Mouse (Mus musculus) spleen, adult 18-20 months (tissue): ENCODE measurements at regions not wholly inside any gene's neighbourhood (a gene's known extent, or its start where the extent isn't known, plus 50 kb on each side); places are given as distances from the start of the nearest gene placed in this dataset.

ENCODE experiments used
- DNase-seq, 2 experiments: peaks; one replicate each; pipeline ENCODE4 v3.0.0; 2022; ENCODE audit warnings: mixed read lengths in 2 of 2

DNA sequence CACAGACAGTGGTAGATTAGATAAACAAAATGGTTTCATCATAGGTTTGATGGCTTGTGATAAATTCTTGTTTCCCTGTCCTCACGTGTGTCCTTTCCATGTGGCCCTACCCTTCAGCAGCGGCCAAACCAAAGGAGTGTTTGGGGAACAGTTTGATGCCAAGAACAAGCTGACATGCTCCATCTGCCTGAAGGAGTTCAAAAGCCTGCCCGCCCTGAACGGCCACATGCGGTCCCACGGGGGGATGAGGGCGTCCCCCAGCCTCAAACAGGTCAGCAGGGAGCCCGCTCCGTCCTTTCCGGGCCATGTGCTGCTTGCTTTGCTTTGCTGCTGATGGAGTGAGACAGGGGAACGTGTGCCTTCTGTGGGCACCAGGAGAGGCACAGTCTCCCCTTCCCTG is 51.0 kb upstream of the Mrps10 start:
- no peak for DNase-seq

GRCm38 (mm10) chr17:47313162-47313561 is 55.5 kb upstream of the Mrps10 start:
- no peak for DNase-seq

DNA sequence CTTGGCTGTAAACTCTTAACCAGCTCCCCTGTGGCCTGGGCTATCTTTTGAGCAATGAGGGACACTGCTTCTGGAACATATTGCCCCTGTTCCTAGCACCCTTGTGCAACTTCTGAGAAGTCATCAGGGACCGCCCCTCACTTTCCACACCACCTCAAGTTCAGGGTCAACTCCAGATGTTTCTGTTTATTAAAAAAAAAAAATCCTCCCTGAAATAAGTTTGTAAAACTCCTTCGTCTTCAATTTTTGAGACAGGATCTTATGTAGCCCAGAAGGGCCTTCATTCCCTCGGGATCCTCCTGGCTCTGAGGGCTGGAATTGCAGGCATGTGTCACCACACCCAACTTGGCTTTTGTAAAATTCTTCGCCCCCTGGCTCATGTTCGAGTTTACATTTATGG is 57.4 kb upstream of the Mrps10 start:
- DNase-seq = no peak

- DNase-seq = no peak
Measured at GRCm38 (mm10) chr17:47306027-47306761, 62.5 kb upstream of the Mrps10 start.

DNA sequence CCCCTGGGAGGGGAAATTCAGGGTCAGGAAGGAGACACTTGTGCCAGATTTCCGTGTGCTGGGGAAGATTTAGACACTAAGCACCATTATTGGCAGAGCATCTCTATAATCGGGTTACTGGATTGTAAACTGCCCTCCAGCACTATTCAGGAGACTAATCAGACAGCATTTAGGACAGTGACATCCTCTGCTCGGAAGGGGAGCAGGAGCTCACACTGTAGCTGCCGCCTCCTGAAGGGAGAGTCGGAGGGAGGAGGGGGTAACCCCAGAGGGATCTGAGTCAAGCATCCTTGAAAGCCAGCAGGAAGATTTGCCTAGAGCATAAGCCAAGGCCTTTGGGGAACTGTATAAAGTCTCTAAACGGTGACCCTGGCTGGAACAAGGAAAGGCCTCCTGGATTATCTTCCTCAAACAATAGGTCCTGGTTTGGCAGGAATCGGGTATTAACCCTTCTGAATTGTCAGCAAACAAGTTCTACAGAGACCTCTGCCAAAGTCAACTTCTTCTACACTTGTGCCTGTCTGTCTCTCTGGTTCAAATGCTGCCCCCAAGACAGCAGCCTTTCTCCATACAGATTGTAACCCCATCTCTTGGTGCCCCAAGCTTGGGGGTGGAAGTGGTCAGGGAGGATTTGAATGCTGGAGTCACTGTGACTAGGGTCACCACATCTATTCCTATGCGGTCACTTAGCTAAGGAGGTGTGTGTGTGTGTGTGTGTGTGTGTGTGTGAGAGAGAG is 64.1 kb upstream of the Mrps10 start:
- no peak for DNase-seq

GRCm38 (mm10) chr17:47303600-47303999 is 65.1 kb upstream of the Mrps10 start:
- no peak for DNase-seq

- DNase-seq = no peak
Measured at GRCm38 (mm10) chr17:47298396-47298919, 70.2 kb upstream of the Mrps10 start.

- DNase-seq = no peak
Measured at GRCm38 (mm10) chr17:47297965-47298364, 70.7 kb upstream of the Mrps10 start.

DNA sequence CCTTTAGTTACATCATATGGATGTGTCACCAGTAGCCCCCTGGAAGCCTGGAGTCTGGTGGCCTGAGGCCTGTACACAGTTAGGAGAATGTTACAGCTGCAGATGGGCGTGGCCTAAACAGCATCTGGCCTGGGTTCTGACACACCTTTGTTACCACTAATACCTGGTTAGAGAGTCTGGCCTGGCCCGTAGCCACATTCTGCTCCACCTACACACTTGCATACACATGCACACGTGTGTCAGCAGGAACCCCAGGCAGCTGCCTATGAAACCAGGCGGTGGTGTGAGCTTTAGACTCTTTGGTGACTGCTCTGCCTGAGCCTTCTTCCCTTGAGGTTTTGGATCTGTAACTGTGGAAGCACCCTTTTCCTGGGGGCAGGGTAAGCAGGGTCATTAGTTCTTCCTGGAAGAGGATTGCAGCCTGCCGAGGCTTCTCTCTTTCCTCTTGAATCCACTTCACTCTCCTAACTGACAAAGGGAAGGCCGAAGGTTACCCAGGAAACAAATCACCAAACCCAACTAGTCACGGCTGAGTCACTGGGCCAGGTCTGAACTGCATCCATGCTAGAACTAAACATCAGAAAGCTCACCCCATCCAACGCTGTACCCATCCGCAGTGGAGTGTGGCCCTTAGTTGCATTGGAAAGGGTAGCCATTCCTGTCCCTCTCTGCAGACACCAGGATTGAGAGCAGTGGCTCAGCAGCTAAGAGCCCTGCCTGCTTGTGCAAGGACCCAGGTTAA is 71.8 kb upstream of the Mrps10 start:
- DNase-seq = no peak

DNA sequence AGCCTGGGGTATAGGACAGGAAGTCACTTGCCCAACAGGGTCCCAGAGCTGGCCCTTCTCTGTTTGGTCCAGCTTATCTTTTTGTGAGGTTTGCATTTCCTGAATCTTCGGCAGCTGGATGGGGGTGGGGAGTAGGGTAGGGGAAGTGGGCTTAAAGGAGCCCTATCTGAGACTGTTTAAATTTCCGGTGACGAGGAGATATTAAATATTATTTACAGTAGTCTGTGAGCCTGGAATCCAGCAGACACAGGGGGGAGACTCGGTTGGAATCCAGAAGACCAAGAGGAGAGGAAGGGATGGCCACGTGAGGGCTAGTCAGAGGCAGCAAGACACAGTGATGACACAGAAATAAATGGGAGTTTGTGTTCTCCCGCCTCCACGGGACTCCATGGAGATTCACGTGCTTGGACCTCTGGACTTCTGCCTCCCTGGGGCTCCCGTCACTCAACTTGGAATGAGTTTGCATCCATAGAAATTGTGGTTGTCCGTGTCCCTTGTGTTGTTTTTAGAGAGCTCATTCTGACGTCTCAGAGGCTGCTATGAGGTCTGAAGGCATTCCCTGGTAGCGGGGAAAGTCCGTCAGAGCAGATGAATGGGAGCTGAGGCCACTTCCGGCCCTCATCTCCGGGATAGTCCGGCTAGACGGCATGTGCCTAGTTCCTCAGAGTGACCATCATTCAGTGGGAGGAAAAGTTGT is 73.2 kb upstream of the Mrps10 start:
- no peak for DNase-seq

DNA sequence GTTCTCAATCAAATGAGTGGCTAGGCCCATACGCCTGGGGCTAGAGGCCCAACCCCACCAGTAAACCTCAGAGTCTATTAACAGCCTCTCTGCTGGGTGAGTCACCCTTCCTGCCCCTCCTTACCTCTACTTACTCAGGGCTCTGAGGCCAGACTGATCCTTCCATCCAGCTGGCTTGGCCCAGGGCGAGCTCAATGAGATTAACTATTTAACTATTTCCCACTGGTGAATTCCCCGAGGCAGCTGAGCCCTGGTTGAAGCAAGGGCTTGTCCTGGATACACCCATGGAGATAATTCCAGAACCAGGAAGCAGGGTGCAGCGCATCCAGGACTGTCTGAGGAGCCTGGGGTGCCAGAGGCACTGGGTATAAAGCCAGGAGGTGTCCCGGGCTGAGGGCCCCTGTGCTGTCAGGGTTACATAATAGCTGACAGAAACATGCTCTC is 74.6 kb upstream of the Mrps10 start:
- DNase-seq = no peak

DNA sequence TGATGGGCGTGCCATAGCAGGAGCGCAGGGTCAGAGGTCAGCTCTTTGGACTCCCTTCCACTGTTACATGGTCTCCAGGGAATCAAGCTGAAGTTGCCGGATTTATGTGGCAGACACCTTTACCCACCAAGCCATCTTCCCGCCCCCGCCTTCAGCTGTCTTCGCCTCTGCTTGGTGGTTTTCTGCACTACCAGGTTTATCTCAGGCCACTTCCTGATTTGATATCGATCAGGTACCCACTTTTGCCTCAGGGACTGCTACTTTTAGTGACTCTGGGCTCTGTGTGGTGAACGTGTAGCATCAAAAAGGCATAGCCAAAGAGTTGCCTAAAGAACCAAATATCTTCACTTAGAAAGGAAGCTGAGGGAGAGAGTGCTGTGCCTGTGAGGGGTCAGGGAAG is 75.5 kb upstream of the Mrps10 start:
- no peak for DNase-seq

DNA sequence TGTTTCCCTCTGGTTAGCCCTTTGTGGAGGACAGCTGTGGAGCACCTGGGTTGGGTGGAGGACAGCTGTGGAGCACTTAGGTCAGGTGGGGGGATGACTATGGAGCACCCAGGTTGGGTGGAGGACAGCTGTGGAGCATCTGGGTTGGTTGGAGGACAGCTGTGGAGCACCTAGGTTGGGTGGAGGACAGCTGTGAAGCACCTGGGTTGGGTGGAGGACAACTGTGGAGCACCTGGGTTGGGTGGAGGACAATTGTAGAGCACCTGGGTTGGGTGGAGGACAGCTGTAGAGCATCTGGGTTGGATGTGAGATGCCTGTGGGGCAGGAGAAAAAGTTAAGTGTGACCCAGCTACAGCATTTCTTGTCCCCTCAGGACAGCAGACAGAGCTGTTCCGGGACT is 77.1 kb upstream of the Mrps10 start:
- DNase-seq = no peak

DNA sequence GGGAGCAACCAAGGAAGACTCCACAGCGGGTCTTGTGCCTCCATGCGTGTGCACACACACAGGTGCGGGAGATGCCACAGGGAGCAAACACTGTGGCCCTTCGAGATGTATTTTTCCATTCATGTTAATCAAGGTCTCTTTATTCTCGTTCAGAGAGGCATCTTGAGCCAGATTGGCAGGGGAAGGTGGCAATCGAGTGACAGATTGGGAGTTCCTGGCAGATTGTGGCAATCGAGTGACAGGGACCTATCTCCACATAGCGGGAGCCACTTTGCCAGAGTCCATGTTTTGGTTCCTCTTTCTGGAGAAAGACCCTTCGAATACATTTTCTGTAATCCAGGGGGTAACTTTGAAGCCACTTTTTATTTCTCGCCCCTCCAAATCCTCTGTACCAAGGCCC is 83.1 kb upstream of the Mrps10 start:
- DNase-seq = no peak

DNA sequence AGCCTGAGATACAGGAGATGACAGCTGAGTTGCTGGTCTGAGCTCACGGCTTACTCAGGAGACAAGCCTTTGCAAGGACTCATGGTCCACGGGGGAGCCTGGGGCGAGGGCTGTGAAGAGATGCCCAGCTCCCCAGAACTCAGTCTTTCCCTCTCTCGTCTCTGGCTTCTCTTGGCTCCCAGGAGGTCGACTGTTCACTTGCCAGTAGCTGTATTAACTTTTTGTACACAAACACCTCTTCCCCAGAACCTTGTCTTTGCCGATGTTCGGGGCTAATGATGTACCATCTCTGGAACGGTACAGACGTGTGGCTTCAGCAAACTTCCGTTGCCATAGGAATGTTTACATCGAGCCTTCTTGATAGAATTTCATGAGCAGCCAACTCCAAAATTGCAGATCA is 84.5 kb upstream of the Mrps10 start:
- DNase-seq = no peak

GRCm38 (mm10) chr17:47283158-47283557 is 85.5 kb upstream of the Mrps10 start:
- no peak for DNase-seq

GRCm38 (mm10) chr17:47282476-47282875 is 86.2 kb upstream of the Mrps10 start:
- DNase-seq = no peak

DNA sequence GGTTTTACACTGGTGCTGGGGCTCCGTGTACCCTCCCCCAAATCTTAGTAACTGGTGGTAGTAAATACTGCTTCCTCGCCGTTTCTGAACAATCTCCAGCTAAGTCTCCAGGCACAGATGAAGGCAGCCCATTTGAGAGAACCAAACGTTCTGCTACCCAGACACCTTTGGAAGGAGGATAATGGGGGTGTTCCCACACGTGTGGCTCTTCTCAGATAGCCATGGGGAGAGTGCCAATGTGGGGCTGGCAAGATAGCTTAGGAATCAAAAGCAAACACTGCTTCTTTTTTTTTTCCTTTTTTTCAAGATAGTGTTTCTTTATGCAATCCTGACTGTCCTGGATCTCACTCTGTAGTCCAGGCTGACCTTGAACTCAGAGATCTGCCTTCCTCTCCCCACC is 90.8 kb upstream of the Mrps10 start:
- no peak for DNase-seq

DNA sequence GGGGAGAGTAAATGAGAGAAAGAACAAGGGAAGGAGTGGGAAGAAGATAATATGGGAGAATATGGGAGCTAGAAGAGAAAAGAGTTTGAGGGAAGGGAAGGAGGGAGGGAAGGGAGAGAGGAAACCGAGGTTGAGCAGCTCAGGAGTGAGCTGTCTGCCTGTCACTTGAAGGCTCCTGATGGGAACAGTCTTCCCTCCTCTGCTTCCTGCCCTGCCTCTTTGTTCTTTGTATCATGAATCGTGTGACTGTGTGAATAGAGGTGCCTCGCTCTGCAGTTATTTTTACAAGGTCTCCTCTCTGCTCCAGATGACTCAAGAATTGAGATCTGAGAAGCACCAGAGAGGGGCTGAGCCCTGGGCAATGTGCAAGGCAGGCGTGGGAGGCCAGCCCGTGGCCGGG is 92.0 kb upstream of the Mrps10 start:
- no peak for DNase-seq

DNA sequence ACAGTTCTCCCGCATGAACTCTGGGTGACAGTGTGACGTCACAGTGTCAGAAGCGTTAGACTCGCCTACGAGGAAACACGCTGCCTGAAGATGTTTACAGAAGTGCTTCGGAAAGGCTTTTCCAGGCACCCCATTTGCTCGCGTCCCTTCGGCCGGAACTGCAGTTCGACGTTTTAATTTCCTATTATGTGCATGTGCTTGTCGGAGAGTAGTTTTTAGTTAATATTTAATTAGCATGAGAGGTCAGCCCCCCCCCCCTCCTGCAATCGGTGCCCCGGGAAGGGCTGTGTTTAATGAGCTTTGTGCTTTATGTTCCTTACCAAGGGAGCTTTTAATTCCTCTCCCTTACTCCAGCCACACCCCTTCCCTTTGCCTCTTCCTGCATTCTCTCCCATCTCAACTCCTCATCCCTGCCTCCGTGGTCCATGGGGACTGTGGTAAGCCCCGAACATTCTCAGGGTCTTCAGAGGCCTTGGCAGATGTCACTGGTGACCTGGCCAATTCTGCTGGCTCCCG is 92.8 kb upstream of the Mrps10 start:
- DNase-seq = no peak

- no peak for DNase-seq
Measured at GRCm38 (mm10) chr17:47273309-47273708, 95.4 kb upstream of the Mrps10 start.

DNA sequence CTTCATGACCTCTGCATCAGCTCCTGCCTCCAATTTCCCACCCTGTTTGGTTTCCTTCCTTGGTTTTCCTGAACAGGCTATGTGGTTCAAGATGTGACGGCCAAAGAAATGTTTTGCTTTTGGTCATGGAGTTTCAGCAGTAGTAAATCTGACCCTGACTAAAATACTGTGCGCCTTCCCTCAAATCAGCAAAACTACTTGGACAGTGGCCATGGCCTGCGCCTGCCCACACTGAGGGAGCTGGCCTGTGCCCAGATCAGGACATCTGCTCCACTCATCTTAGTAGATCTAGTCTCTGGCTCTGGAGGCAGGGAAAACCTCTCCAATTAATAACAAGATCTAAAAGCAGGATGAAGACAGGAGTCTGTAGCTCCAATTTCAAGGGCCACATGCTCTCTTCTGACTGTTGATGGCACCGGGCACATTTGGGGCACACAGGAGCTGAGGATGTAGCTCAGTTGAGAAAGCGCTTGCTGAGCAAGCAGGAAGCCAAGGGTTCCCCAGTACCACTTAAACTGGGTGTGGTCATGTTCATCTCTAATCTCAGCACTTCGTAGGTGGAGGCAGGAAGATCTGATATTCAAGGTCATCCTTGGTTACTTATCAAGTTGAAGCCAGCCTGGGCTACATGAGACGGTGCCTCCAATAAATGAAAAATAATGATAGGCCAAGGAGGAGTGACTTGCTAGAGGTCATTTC is 96.6 kb upstream of the Mrps10 start:
- DNase-seq = no peak
